Mouse (Mus musculus) liver, embryonic 15.5 days (tissue): ENCODE measurements around the gene Vps8. TPM values are rescaled to one million over a fixed set of nuclear protein-coding genes. Genes with fewer than 3 reads are reported as not detected.

Experiments used
- ATAC-seq: fragments of 200-750 bp; cut with Nextera tagmentation; 2 replicates; pipeline ENCODE4 v1.8.0; 2017; ENCODE audit warnings: moderate number of reproducible peaks, mild to moderate bottlenecking, moderate library complexity; ENCODE audit not compliant: insufficient read depth
- H3K27ac ChIP-seq: fragments of 300-500 bp; sonication (generic); replicated peaks from 2 replicates; pipeline ENCODE4 v1.5.1; 2015; ENCODE audit warnings: mild to moderate bottlenecking, inconsistent platforms
- H3K27me3 ChIP-seq: fragments of 300-500 bp; sonication (generic); 2 replicates; pipeline ENCODE4 v1.6.1; 2015; ENCODE audit warnings: mild to moderate bottlenecking, inconsistent platforms
- H3K36me3 ChIP-seq: fragments of 300-500 bp; sonication (generic); replicated peaks from 2 replicates; pipeline ENCODE4 v1.6.1; 2015; ENCODE audit warnings: moderate library complexity, mild to moderate bottlenecking, inconsistent platforms
- H3K4me1 ChIP-seq: fragments of 300-500 bp; sonication (generic); replicated peaks from 2 replicates; pipeline ENCODE4 v1.6.1; 2015; ENCODE audit warnings: inconsistent platforms
- H3K4me2 ChIP-seq: fragments of 300-500 bp; sonication (generic); 2 replicates; pipeline ENCODE4 v1.6.1; 2015; ENCODE audit warnings: moderate library complexity, mild to moderate bottlenecking, inconsistent platforms
- H3K4me3 ChIP-seq: fragments of 300-500 bp; sonication (generic); replicated peaks from 2 replicates; pipeline ENCODE4 v1.5.1; 2015; ENCODE audit warnings: mild to moderate bottlenecking, inconsistent platforms
- H3K9ac ChIP-seq: fragments of 300-500 bp; sonication (generic); 2 replicates; pipeline ENCODE4 v1.6.1; 2015; ENCODE audit warnings: moderate library complexity, mild to moderate bottlenecking, inconsistent platforms
- H3K9me3 ChIP-seq: fragments of 300-500 bp; sonication (generic); replicated peaks from 2 replicates; pipeline ENCODE4 v1.6.1; 2016; ENCODE audit warnings: inconsistent platforms
- WGBS: fragments of 180-500 bp; shearing (Covaris S2); methylation state at CpG from one replicate; pipeline ENCODE4 v1.1.7; 2015; ENCODE audit warnings: mixed read lengths; ENCODE audit not compliant: insufficient replicate concordance; 5-methylcytosine and 5-hydroxymethylcytosine counted together
- polyA plus RNA-seq: library from polyadenylated mRNA; unstranded; fragments of >200 nt; fragmentation: Nextera tagmentation; extraction: Ambion mirVana; gene quantifications from 2 replicates; pipeline ENCODE4 v1.2.1, GENCODE M21; 2015

Gene Vps8
- polyA plus RNA-seq, 1 experiment from 2014 or later, result 6.3 TPM

- H3K27me3 ChIP-seq, result peaks cover 28% of the 10 kb centered on the region; the same call in 1 of the 2 replicates
- ATAC-seq, result no peak
Measured at GRCm38 (mm10) chr16:21405224-21405969, 17.5 kb upstream of the Vps8 start.

GRCm38 (mm10) chr16:21406136-21406535, 16.8 kb upstream of the Vps8 start:
- ATAC-seq, result no peak
- Histone ChIP-seq H3K27ac (no peak overlapping the region), H3K36me3 (no peaks in the 10 kb centered on the region), H3K4me1 (no peaks in the 10 kb centered on the region), H3K9ac (no peak overlapping the region), H3K4me2 (no peak overlapping the region), H3K4me3 (no peak overlapping the region), H3K27me3 (peaks cover 28% of the 10 kb centered on the region; the same call in 1 of the 2 replicates), H3K9me3 (no peaks in the 10 kb centered on the region)
- 60% methylated on average over 6 of the region's 6 CpGs for WGBS

More at GRCm38 (mm10) chr16:21405224-21405969, 17.5 kb upstream of the Vps8 start:
- Histone ChIP-seq H3K4me2 (no peak overlapping the region), H3K4me1 (no peaks in the 10 kb centered on the region), H3K9me3 (no peaks in the 10 kb centered on the region), H3K9ac (no peak overlapping the region), H3K27ac (no peak overlapping the region), H3K4me3 (no peak overlapping the region), H3K36me3 (no peaks in the 10 kb centered on the region)
- WGBS, result 60% methylated on average over 6 of the region's 6 CpGs

GRCm38 (mm10) chr16:21411779-21412178, 11.1 kb upstream of the Vps8 start:
- H3K36me3 ChIP-seq, result no peaks in the 10 kb centered on the region
- no peak for ATAC-seq
- no peak overlapping the region for H3K9ac ChIP-seq
- no peaks in the 10 kb centered on the region; the same call in 1 of the 2 replicates for H3K27me3 ChIP-seq
- H3K4me2 ChIP-seq, result no peak overlapping the region
- no peaks in the 10 kb centered on the region for H3K9me3 ChIP-seq
- H3K4me1 ChIP-seq, result no peaks in the 10 kb centered on the region
- H3K4me3 ChIP-seq, result no peak overlapping the region
- no peak overlapping the region for H3K27ac ChIP-seq

- Histone ChIP-seq H3K4me1 (no peaks in the 10 kb centered on the region), H3K27me3 (no peaks in the 10 kb centered on the region; the same call in 1 of the 2 replicates), H3K27ac (no peak overlapping the region), H3K9ac (no peak overlapping the region), H3K4me3 (no peak overlapping the region), H3K9me3 (no peaks in the 10 kb centered on the region), H3K4me2 (no peak overlapping the region), H3K36me3 (no peaks in the 10 kb centered on the region)
- ATAC-seq, result no peak; the same call in 1 of the 2 replicates
- WGBS, result 13% methylated on average over 8 of the region's 8 CpGs
Measured at GRCm38 (mm10) chr16:21412593-21413047, 10.3 kb upstream of the Vps8 start.

GRCm38 (mm10) chr16:21413819-21414218, 9.1 kb upstream of the Vps8 start:
- Histone ChIP-seq H3K4me1 (peaks cover 4% of the 10 kb centered on the region), H3K9ac (no peak overlapping the region), H3K9me3 (no peaks in the 10 kb centered on the region), H3K36me3 (no peaks in the 10 kb centered on the region), H3K27ac (no peak overlapping the region), H3K27me3 (no peaks in the 10 kb centered on the region; the same call in 1 of the 2 replicates), H3K4me2 (no peak overlapping the region), H3K4me3 (no peak overlapping the region)
- no peak for ATAC-seq
- WGBS, result 52% methylated on average over 3 of the region's 3 CpGs

GRCm38 (mm10) chr16:21415128-21415527, 7.8 kb upstream of the Vps8 start:
- no peak overlapping the region for H3K4me2 ChIP-seq
- H3K4me1 ChIP-seq, result peaks cover 4% of the 10 kb centered on the region
- WGBS, result 79% methylated on average over 8 of the region's 8 CpGs
- H3K27me3 ChIP-seq, result no peaks in the 10 kb centered on the region; the same call in 1 of the 2 replicates
- H3K9ac ChIP-seq, result no peak overlapping the region
- H3K9me3 ChIP-seq, result no peaks in the 10 kb centered on the region
- ATAC-seq, result no peak
- H3K36me3 ChIP-seq, result no peaks in the 10 kb centered on the region
- H3K27ac ChIP-seq, result no peak overlapping the region
- no peak overlapping the region for H3K4me3 ChIP-seq

- WGBS, result 38% methylated on average over 5 of the region's 5 CpGs
- no peak overlapping the region for H3K27ac ChIP-seq
Measured at GRCm38 (mm10) chr16:21418012-21418411, 4.9 kb upstream of the Vps8 start.

GRCm38 (mm10) chr16:21423546-21423910, 610 bp downstream of the Vps8 start:
- Histone ChIP-seq H3K4me1 (peaks cover 18% of the 10 kb centered on the region), H3K27me3 (no peaks in the 10 kb centered on the region), H3K9me3 (no peaks in the 10 kb centered on the region), H3K36me3 (no peaks in the 10 kb centered on the region), H3K4me2 (peak overlapping the region; percentile 97), H3K4me3 (peak overlapping the region; percentile 77), H3K9ac (peak overlapping the region; percentile 77), H3K27ac (peak overlapping the region; percentile 81)
- ATAC-seq, result peak; percentile 41
- 2% methylated on average over 10 of the region's 10 CpGs for WGBS

More at GRCm38 (mm10) chr16:21418012-21418411, 4.9 kb upstream of the Vps8 start:
- H3K9ac ChIP-seq, result no peak overlapping the region
- ATAC-seq, result no peak
- no peak overlapping the region for H3K4me2 ChIP-seq
- no peak overlapping the region for H3K4me3 ChIP-seq
- H3K4me1 ChIP-seq, result peaks cover 9% of the 10 kb centered on the region
- H3K9me3 ChIP-seq, result no peaks in the 10 kb centered on the region
- H3K36me3 ChIP-seq, result no peaks in the 10 kb centered on the region
- no peaks in the 10 kb centered on the region; the same call in 1 of the 2 replicates for H3K27me3 ChIP-seq

GRCm38 (mm10) chr16:21428131-21428530, 5.2 kb downstream of the Vps8 start:
- no peak for ATAC-seq
- 31% methylated on average over 5 of the region's 5 CpGs for WGBS
- Histone ChIP-seq H3K36me3 (no peaks in the 10 kb centered on the region), H3K27ac (no peak overlapping the region), H3K4me3 (no peak overlapping the region), H3K27me3 (no peaks in the 10 kb centered on the region), H3K4me2 (no peak overlapping the region), H3K9ac (no peak overlapping the region), H3K4me1 (peaks cover 13% of the 10 kb centered on the region), H3K9me3 (no peaks in the 10 kb centered on the region)

GRCm38 (mm10) chr16:21430377-21431060, 7.6 kb downstream of the Vps8 start:
- ATAC-seq, result no peak
- H3K9me3 ChIP-seq, result no peaks in the 10 kb centered on the region
- no peak overlapping the region for H3K4me3 ChIP-seq

GRCm38 (mm10) chr16:21431614-21432013, 8.7 kb downstream of the Vps8 start:
- Histone ChIP-seq H3K4me1 (no peaks in the 10 kb centered on the region), H3K36me3 (no peaks in the 10 kb centered on the region), H3K4me3 (no peak overlapping the region), H3K27me3 (no peaks in the 10 kb centered on the region), H3K27ac (no peak overlapping the region), H3K9ac (no peak overlapping the region), H3K4me2 (no peak overlapping the region), H3K9me3 (no peaks in the 10 kb centered on the region)
- 77% methylated on average over 3 of the region's 3 CpGs for WGBS
- ATAC-seq, result no peak

More at GRCm38 (mm10) chr16:21430377-21431060, 7.6 kb downstream of the Vps8 start:
- no peak overlapping the region for H3K4me2 ChIP-seq
- H3K27me3 ChIP-seq, result no peaks in the 10 kb centered on the region
- no peaks in the 10 kb centered on the region for H3K36me3 ChIP-seq
- no peak overlapping the region for H3K9ac ChIP-seq
- no peak overlapping the region for H3K27ac ChIP-seq
- WGBS, result 77% methylated on average over 2 of the region's 2 CpGs
- H3K4me1 ChIP-seq, result no peaks in the 10 kb centered on the region
